Mouse (Mus musculus) ES-E14 (cell line): ENCODE results near the gene Zfp868.

ENCODE experiments used
- CHD2 ChIP-seq: IDR thresholded peaks from 2 replicates; pipeline ENCODE4 v1.6.1; 2014; ENCODE audit warnings: mild to moderate bottlenecking, low read depth, low read length, inconsistent platforms
- HCFC1 ChIP-seq: IDR thresholded peaks from 2 replicates; pipeline ENCODE4 v1.6.1; 2012; ENCODE audit warnings: low read length, inconsistent platforms, borderline replicate concordance; ENCODE audit not compliant: insufficient read depth
- ZC3H11A ChIP-seq: IDR thresholded peaks from 2 replicates; pipeline ENCODE4 v1.6.1; 2012; ENCODE audit warnings: low read depth, mild to moderate bottlenecking, inconsistent platforms, low read length, borderline replicate concordance
- ZNF384 ChIP-seq: IDR thresholded peaks from 2 replicates; pipeline ENCODE4 v1.6.1; 2012; ENCODE audit warnings: low read depth, low read length, inconsistent platforms

GRCm38 (mm10) chr8:69584611-69585202 lies 40.6 kb downstream of the Zfp868 start:
- no peak for TF ChIP-seq CHD2
- no peak for TF ChIP-seq ZC3H11A
- no peak for TF ChIP-seq ZNF384
- no peak for TF ChIP-seq HCFC1
